Comparison of ENCODE assay signal across 8 mouse cellular contexts in the genomic region with DNA sequence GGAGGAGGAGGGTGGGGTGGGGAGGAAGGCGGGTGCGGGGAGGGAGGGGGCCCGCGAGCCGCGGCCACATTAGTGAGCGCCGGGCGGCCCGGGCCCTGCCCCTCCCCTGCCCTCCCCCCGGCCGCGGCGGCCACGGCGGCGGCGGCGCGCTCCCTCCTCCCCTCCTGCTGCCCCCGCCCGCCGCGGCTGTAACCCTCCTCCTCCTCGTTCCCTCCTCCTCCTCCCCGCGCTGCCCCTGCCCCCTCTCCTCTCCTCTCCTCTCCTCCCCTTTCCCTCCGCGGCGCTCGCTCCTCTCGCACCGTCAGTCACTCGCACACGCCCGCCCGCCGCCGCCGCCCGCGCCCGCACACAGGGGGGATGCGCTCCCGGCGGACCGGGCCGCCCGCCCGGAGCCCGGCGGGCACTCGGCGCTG. TPM values are rescaled to one million over a fixed set of nuclear protein-coding genes. Genes with fewer than 3 reads are reported as not detected.
A peak's percentile ranks its signal among the peaks of the same experiment; 100 is the strongest.
DNase-seq lines count a peak whose midpoint lies in the region; ATAC-seq and TF ChIP-seq lines count a peak whose summit lies in the region.

No protein-coding gene starts in this region.

- peak overlapping the region; percentile 100 for H3K9ac ChIP-seq in heart, embryonic 11.5 days (ENCODE audit: low read depth, low read length)
- peak overlapping the region; percentile 100 for H3K9ac ChIP-seq in kidney, embryonic 16.5 days (replicated peaks; ENCODE audit: low read length)
- peak overlapping the region; percentile 100 for H3K9ac ChIP-seq in liver, embryonic 12.5 days

- peaks cover 25% of the 10 kb centered on the region for H3K4me1 ChIP-seq in bone marrow macrophage, adult 2 months (ENCODE audit: control insufficient read depth, insufficient read depth, low read length)
- H3K4me1 ChIP-seq in heart, embryonic 11.5 days (ENCODE audit: control insufficient read depth, insufficient read depth, low read length), result peaks cover 8% of the 10 kb centered on the region; the same call in 1 of the 2 replicates
- H3K4me1 ChIP-seq in kidney, embryonic 16.5 days (ENCODE audit: insufficient read depth, low read length), result peaks cover 19% of the 10 kb centered on the region
- peaks cover 43% of the 10 kb centered on the region for H3K4me1 ChIP-seq in liver, embryonic 12.5 days
- H3K4me1 ChIP-seq in testis, adult 2 months (ENCODE audit: control insufficient read depth, insufficient read depth, low read length), result peaks cover 2% of the 10 kb centered on the region; the same call in 1 of the 2 replicates

- TF ChIP-seq CTCF in bone marrow macrophage, adult 2 months (IDR thresholded peaks at IDR 0.05; ENCODE audit: low read depth, low read length), result no peak
- TF ChIP-seq CTCF in testis, adult 2 months (IDR thresholded peaks at IDR 0.05; ENCODE audit: control insufficient read depth, insufficient read depth, insufficient replicate concordance, low read depth, low read length), result no peak

- H3K36me3 ChIP-seq in heart, embryonic 11.5 days (ENCODE audit: control insufficient read depth, insufficient read depth, low read length), result no peaks in the 10 kb centered on the region
- H3K36me3 ChIP-seq in kidney, embryonic 16.5 days (ENCODE audit: insufficient read depth, low read length), result no peaks in the 10 kb centered on the region
- peaks cover 16% of the 10 kb centered on the region for H3K36me3 ChIP-seq in liver, embryonic 12.5 days
- no peaks in the 10 kb centered on the region for H3K36me3 ChIP-seq in testis, adult 2 months (ENCODE audit: control insufficient read depth, insufficient read depth, low read length)

- H3K4me2 ChIP-seq in heart, embryonic 11.5 days, result peak overlapping the region; percentile 80
- peak overlapping the region; percentile 75 for H3K4me2 ChIP-seq in kidney, embryonic 16.5 days (replicated peaks; ENCODE audit: low read depth, low read length)
- peak overlapping the region; percentile 79 for H3K4me2 ChIP-seq in liver, embryonic 12.5 days

- peak; percentile 81 to 82 for DNase-seq in B cell, adult 2 months
- DNase-seq in natural killer cell, adult 2 months (ENCODE audit: low spot score in 2 of 2), result peak; percentile 64 to 81

- peak overlapping the region; percentile 98 for H3K4me3 ChIP-seq in bone marrow macrophage, adult 2 months (ENCODE audit: insufficient read depth, low read length)
- H3K4me3 ChIP-seq in heart, embryonic 11.5 days (ENCODE audit: low read depth, low read length), result peak overlapping the region; percentile 98
- H3K4me3 ChIP-seq in kidney, embryonic 16.5 days (ENCODE audit: low read length), result peak overlapping the region; percentile 99
- H3K4me3 ChIP-seq in liver, embryonic 12.5 days, result peak overlapping the region; percentile 89
- peak overlapping the region; percentile 98 for H3K4me3 ChIP-seq in testis, adult 2 months (ENCODE audit: control insufficient read depth, low read depth, low read length)

- 1% methylated on average over 28 of the region's 54 CpGs for WGBS in heart, embryonic 11.5 days (ENCODE audit: insufficient replicate concordance)
- 0% methylated on average over 11 of the region's 54 CpGs for WGBS in kidney, embryonic 16.5 days
- WGBS in liver, embryonic 12.5 days (ENCODE audit: insufficient replicate concordance), result under 1% methylated on average over 33 of the region's 54 CpGs

- H3K9me3 ChIP-seq in heart, embryonic 11.5 days (replicated peaks; ENCODE audit: control insufficient read depth, low read length), result no peaks in the 10 kb centered on the region
- no peaks in the 10 kb centered on the region for H3K9me3 ChIP-seq in kidney, embryonic 16.5 days (ENCODE audit: low read length)
- H3K9me3 ChIP-seq in liver, embryonic 12.5 days (replicated peaks), result no peaks in the 10 kb centered on the region

- TF ChIP-seq POLR2A in bone marrow macrophage, adult 2 months (IDR thresholded peaks at IDR 0.05; ENCODE audit: borderline replicate concordance, low read depth, low read length), result no peak
- no peak for TF ChIP-seq POLR2A in testis, adult 2 months (IDR thresholded peaks at IDR 0.05; ENCODE audit: control insufficient read depth, low read depth, low read length)

- ATAC-seq in erythroblast, adult 5-6 weeks (replicated peaks; ENCODE audit: low FRiP score, poor library complexity, severe bottlenecking), result peak; percentile 37
- ATAC-seq in heart, embryonic 11.5 days (replicated peaks; ENCODE audit: insufficient number of reproducible peaks, low FRiP score, low TSS enrichment), result peak; percentile 80
- peak; percentile 80 for ATAC-seq in kidney, embryonic 16.5 days (ENCODE audit: low FRiP score, low TSS enrichment)
- peak; percentile 69 for ATAC-seq in liver, embryonic 12.5 days

- H3K27me3 ChIP-seq in heart, embryonic 11.5 days (ENCODE audit: control insufficient read depth, insufficient read depth, low read length), result no peaks in the 10 kb centered on the region
- no peaks in the 10 kb centered on the region for H3K27me3 ChIP-seq in kidney, embryonic 16.5 days (ENCODE audit: insufficient read depth, low read length)
- H3K27me3 ChIP-seq in liver, embryonic 12.5 days (replicated peaks), result no peaks in the 10 kb centered on the region
- H3K27me3 ChIP-seq in testis, adult 2 months (ENCODE audit: control insufficient read depth, insufficient read depth, low read length), result no peaks in the 10 kb centered on the region

- peak overlapping the region; percentile 100 for H3K27ac ChIP-seq in bone marrow macrophage, adult 2 months (ENCODE audit: insufficient read depth, low read depth, low read length)
- H3K27ac ChIP-seq in heart, embryonic 11.5 days (ENCODE audit: low read depth, low read length), result peak overlapping the region; percentile 100
- peak overlapping the region; percentile 100 for H3K27ac ChIP-seq in kidney, embryonic 16.5 days (ENCODE audit: low read length)
- peak overlapping the region; percentile 100 for H3K27ac ChIP-seq in liver, embryonic 12.5 days
- H3K27ac ChIP-seq in testis, adult 2 months (ENCODE audit: control insufficient read depth, insufficient read depth, low read depth, low read length), result peak overlapping the region; percentile 99

RNA-seq across cellular contexts. Expression of gene Sp3, which starts 0.6 kb away (rescaled TPM):
- polyA plus RNA-seq in bone marrow macrophage, adult 2 months (2012; ENCODE audit: insufficient read depth, insufficient read length, missing spikeins), result 65.5 and 72.8 TPM in 2 replicates
- 55.8 and 86.7 TPM in 2 replicates for total RNA-seq in erythroblast, adult 5-6 weeks (2015; ENCODE audit: low replicate concordance)
- total RNA-seq in erythroblast, adult 5-6 weeks (2017; ENCODE audit: low replicate concordance), result 115 and 140 TPM in 2 replicates
- polyA plus RNA-seq in heart, embryonic 11.5 days (2014; fragmentation: Nextera tagmentation; extraction: Ambion mirVana), result 37.0 and 40.2 TPM in 2 replicates
- 44.6 and 47.3 TPM in 2 replicates for polyA plus RNA-seq in kidney, embryonic 16.5 days (2015; fragmentation: Nextera tagmentation; extraction: Ambion mirVana)
- 45.2 and 47.6 TPM in 2 replicates for polyA plus RNA-seq in liver, embryonic 12.5 days (2016; fragmentation: Nextera tagmentation; extraction: Ambion mirVana)
- 8.7 and 8.9 TPM in 2 replicates for polyA plus RNA-seq in testis, adult 2 months (2012; rRNA removed)

RNA-seq across cellular contexts. Expression of gene Gm11084, which starts 6.9 kb away (rescaled TPM):
- not detected in 2 replicates for polyA plus RNA-seq in bone marrow macrophage, adult 2 months (2012; ENCODE audit: insufficient read depth, insufficient read length, missing spikeins)
- not detected in 2 replicates for total RNA-seq in erythroblast, adult 5-6 weeks (2015; ENCODE audit: low replicate concordance)
- not detected in 2 replicates for total RNA-seq in erythroblast, adult 5-6 weeks (2017; ENCODE audit: low replicate concordance)
- not detected in 2 replicates for polyA plus RNA-seq in heart, embryonic 11.5 days (2014; fragmentation: Nextera tagmentation; extraction: Ambion mirVana)
- polyA plus RNA-seq in kidney, embryonic 16.5 days (2015; fragmentation: Nextera tagmentation; extraction: Ambion mirVana), result not detected in 2 replicates
- not detected in 2 replicates for polyA plus RNA-seq in liver, embryonic 12.5 days (2016; fragmentation: Nextera tagmentation; extraction: Ambion mirVana)
- not detected in 2 replicates for polyA plus RNA-seq in testis, adult 2 months (2012; rRNA removed)

Comparison
In these comparisons a context has a peak if more than half of its experiments do, and no peak if none do; other contexts are left out.
1. Peak in every context shown above with its lines: DNase-seq, ATAC-seq, H3K4me3 ChIP-seq and H3K27ac ChIP-seq.